9 mouse cellular contexts compared by ENCODE assay signal in genomic region chr1:63763212-63763694, GRCm38 (mm10). TPM values are rescaled to one million over a fixed set of nuclear protein-coding genes. Genes with fewer than 3 reads are reported as not detected.
A peak's percentile ranks its signal among the peaks of the same experiment; 100 is the strongest.
DNase-seq lines count a peak whose midpoint lies in the region; ATAC-seq lines count a peak whose summit lies in the region.
"Had no signal": no experiment of that assay in that cellular context is flagged by ENCODE, and none has a peak within 500 bp of the region (broad histone marks: within the 10 kb centered on the region; RNA-seq: fewer than 3 reads in every experiment).

No protein-coding gene starts in this region.

- WGBS in embryonic facial prominence, embryonic 12.5 days = 8% methylated on average over 3 of the region's 3 CpGs
- WGBS in lung, embryonic 15.5 days = 16% methylated on average over 3 of the region's 3 CpGs

- intact Hi-C loops in heart, postnatal 36 days (cut with DNase I) = loop anchor here (1.0 to 10.0 kb wide), 3 partner anchors 189 to 685 kb away; no protein-coding TSS in a partner anchor

- DNase-seq in A20 (ENCODE audit: low read depth, low spot score) = peak; percentile 44
- peak; percentile 41 for DNase-seq in adrenal gland, postnatal 10 days
- DNase-seq in heart, postnatal 36 days = peak; percentile 17 to 33
- peak; percentile 36 to 61 for DNase-seq in kidney, postnatal 4 days
- DNase-seq in retina, postnatal 7 days (ENCODE audit: low read depth, low spot score) = peak; percentile 29

- H3K27me3 ChIP-seq in embryonic facial prominence, embryonic 12.5 days = no peaks in the 10 kb centered on the region
- H3K27me3 ChIP-seq in lung, embryonic 15.5 days = no peaks in the 10 kb centered on the region

- peaks cover 11% of the 10 kb centered on the region for H3K4me1 ChIP-seq in embryonic facial prominence, embryonic 12.5 days
- no peaks in the 10 kb centered on the region for H3K4me1 ChIP-seq in lung, embryonic 15.5 days

- no peak overlapping the region for H3K9ac ChIP-seq in embryonic facial prominence, embryonic 12.5 days
- H3K9ac ChIP-seq in lung, embryonic 15.5 days = no peak overlapping the region

- ATAC-seq in embryonic facial prominence, embryonic 12.5 days (ENCODE audit: insufficient number of reproducible peaks, insufficient read depth, low FRiP score, low TSS enrichment) = no peak
- peak; percentile 72 for ATAC-seq in lung, embryonic 15.5 days (ENCODE audit: borderline replicate concordance, extremely low read depth, low FRiP score, low TSS enrichment)
- ATAC-seq in erythroblast, adult 5-6 weeks (replicated peaks; ENCODE audit: low FRiP score, poor library complexity, severe bottlenecking) = no peak

- no peak overlapping the region for H3K4me2 ChIP-seq in embryonic facial prominence, embryonic 12.5 days (replicated peaks)
- no peak overlapping the region for H3K4me2 ChIP-seq in lung, embryonic 15.5 days

- H3K4me3 ChIP-seq in embryonic facial prominence, embryonic 12.5 days = no peak overlapping the region
- H3K4me3 ChIP-seq in lung, embryonic 15.5 days = no peak overlapping the region

- peak overlapping the region; percentile 46; the same call in 1 of the 2 replicates for H3K27ac ChIP-seq in embryonic facial prominence, embryonic 12.5 days
- peak overlapping the region; percentile 29; the same call in 1 of the 2 replicates for H3K27ac ChIP-seq in lung, embryonic 15.5 days

- no peaks in the 10 kb centered on the region for H3K9me3 ChIP-seq in embryonic facial prominence, embryonic 12.5 days
- no peaks in the 10 kb centered on the region for H3K9me3 ChIP-seq in lung, embryonic 15.5 days

- no peaks in the 10 kb centered on the region for H3K36me3 ChIP-seq in embryonic facial prominence, embryonic 12.5 days
- H3K36me3 ChIP-seq in lung, embryonic 15.5 days = no peaks in the 10 kb centered on the region

RNA-seq across cellular contexts. Expression of gene 4933402D24Rik, which starts 5.8 kb away (rescaled TPM):
- not detected for total RNA-seq in adrenal gland, postnatal 10 days (2021)
- 0.12 and 0.13 TPM in 2 replicates for polyA plus RNA-seq in embryonic facial prominence, embryonic 12.5 days (2016; fragmentation: Nextera tagmentation; extraction: Ambion mirVana)
- not detected for total RNA-seq in heart, postnatal 36 days (2021)
- polyA plus RNA-seq in lung, embryonic 15.5 days (2015; fragmentation: Nextera tagmentation; extraction: Ambion mirVana) = not detected in 2 replicates
- not detected in 2 replicates for total RNA-seq in erythroblast, adult 5-6 weeks (2015; ENCODE audit: low replicate concordance)
- total RNA-seq in erythroblast, adult 5-6 weeks (2017; ENCODE audit: low replicate concordance) = not detected in 2 replicates
- total RNA-seq: neutrophil, adult 5-6 weeks had no signal

RNA-seq across cellular contexts. Expression of gene Fastkd2, which starts 32.8 kb away (rescaled TPM):
- 10 to 100 TPM; 29.1 to 29.3 TPM for total RNA-seq in adrenal gland, postnatal 10 days (2021)
- 59.4 and 64.8 TPM in 2 replicates for polyA plus RNA-seq in embryonic facial prominence, embryonic 12.5 days (2016; fragmentation: Nextera tagmentation; extraction: Ambion mirVana)
- total RNA-seq in heart, postnatal 36 days (2021) = 10 to 100 TPM; 25.6 to 30.0 TPM
- polyA plus RNA-seq in lung, embryonic 15.5 days (2015; fragmentation: Nextera tagmentation; extraction: Ambion mirVana) = 50.0 and 56.4 TPM in 2 replicates
- 11.7 and 16.7 TPM in 2 replicates for total RNA-seq in erythroblast, adult 5-6 weeks (2015; ENCODE audit: low replicate concordance)
- 2.8 and 6.1 TPM in 2 replicates for total RNA-seq in erythroblast, adult 5-6 weeks (2017; ENCODE audit: low replicate concordance)

RNA-seq across cellular contexts. Expression of gene Mdh1b, which starts 33.1 kb away (rescaled TPM):
- total RNA-seq in adrenal gland, postnatal 10 days (2021) = not detected
- not detected in 2 replicates for polyA plus RNA-seq in embryonic facial prominence, embryonic 12.5 days (2016; fragmentation: Nextera tagmentation; extraction: Ambion mirVana)
- total RNA-seq in heart, postnatal 36 days (2021) = not detected
- 0.42 and 0.77 TPM in 2 replicates for polyA plus RNA-seq in lung, embryonic 15.5 days (2015; fragmentation: Nextera tagmentation; extraction: Ambion mirVana)
- total RNA-seq in erythroblast, adult 5-6 weeks (2015; ENCODE audit: low replicate concordance) = not detected in 2 replicates
- not detected in 2 replicates for total RNA-seq in erythroblast, adult 5-6 weeks (2017; ENCODE audit: low replicate concordance)
- total RNA-seq: neutrophil, adult 5-6 weeks had no signal
